Mouse (Mus musculus): ENCODE measurements around the gene Pfdn4.

DNA sequence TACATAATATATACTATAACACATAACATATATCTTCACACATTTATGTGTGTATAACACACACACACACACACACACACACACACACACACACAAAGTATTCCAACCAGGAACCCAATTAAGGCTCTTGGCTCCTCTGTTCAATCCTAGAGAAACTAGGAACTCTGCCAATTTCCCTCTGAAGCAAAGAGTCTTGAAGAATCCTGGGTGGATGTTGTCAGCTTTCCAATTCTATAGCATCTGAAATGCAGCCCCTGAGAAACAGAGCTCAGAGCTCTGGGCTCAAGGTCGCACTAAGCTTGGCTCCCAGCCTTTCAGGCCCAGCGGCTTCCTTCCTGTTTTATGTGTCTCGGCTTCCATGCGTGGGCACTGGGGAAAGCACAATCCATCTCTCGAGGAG is 54.0 kb downstream of the Pfdn4 start:
- no peak for TF ChIP-seq POLR2A (IDR thresholded peaks at IDR 0.05; ENCODE audit: low read depth, low read length)
- TF ChIP-seq CTCF (IDR thresholded peaks at IDR 0.05; ENCODE audit: borderline replicate concordance, insufficient read depth, low read length), result no peak

All from embryonic fibroblast, embryonic 13.5 days (primary cell).